Mouse (Mus musculus): ENCODE data around the gene Trim9. TPM values are rescaled to one million over a fixed set of nuclear protein-coding genes. Genes with fewer than 3 reads are reported as not detected.

Gene Trim9
- polyA plus RNA-seq, 1 experiment from 2014 or later, result 2.6 TPM

DNA sequence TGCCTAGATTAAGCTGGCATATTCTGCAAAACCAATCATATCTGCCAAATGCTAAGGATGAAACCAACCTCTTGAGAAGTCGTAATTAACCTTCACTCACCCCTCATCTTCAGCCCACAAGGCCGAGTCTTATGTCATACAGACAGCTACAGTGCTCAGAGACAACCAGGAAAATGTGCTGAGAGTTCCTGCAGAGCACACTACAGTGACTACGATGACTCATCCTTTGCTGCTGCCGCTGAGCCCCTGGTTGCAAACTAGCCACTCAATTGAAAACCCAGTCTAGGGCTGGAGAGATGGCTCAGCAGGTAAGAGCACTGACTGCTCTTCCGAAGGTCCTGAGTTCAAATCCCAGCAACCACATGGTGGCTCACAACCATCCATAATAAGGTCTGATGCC is 107.7 kb downstream of the Trim9 start:
- Histone ChIP-seq H3K36me3 (no peaks in the 10 kb centered on the region), H3K4me2 (no peak overlapping the region), H3K4me3 (replicated peaks) (no peak overlapping the region), H3K27me3 (no peaks in the 10 kb centered on the region), H3K9ac (no peak overlapping the region), H3K9me3 (replicated peaks) (no peaks in the 10 kb centered on the region), H3K4me1 (peaks cover 4% of the 10 kb centered on the region), H3K27ac (no peak overlapping the region)
- WGBS, result 81% methylated on average over 5 of the region's 5 CpGs
- ATAC-seq (replicated peaks; ENCODE audit: low FRiP score), result no peak

- Histone ChIP-seq H3K4me1 (peaks cover 5% of the 10 kb centered on the region), H3K4me3 (replicated peaks) (no peak overlapping the region), H3K27me3 (no peaks in the 10 kb centered on the region), H3K27ac (no peak overlapping the region), H3K9me3 (replicated peaks) (no peaks in the 10 kb centered on the region), H3K9ac (no peak overlapping the region), H3K36me3 (no peaks in the 10 kb centered on the region), H3K4me2 (no peak overlapping the region)
- 65% methylated on average over 8 of the region's 8 CpGs for WGBS
- no peak for ATAC-seq (replicated peaks; ENCODE audit: low FRiP score)
Measured at GRCm38 (mm10) chr12:70238604-70239003, 108.8 kb downstream of the Trim9 start.

DNA sequence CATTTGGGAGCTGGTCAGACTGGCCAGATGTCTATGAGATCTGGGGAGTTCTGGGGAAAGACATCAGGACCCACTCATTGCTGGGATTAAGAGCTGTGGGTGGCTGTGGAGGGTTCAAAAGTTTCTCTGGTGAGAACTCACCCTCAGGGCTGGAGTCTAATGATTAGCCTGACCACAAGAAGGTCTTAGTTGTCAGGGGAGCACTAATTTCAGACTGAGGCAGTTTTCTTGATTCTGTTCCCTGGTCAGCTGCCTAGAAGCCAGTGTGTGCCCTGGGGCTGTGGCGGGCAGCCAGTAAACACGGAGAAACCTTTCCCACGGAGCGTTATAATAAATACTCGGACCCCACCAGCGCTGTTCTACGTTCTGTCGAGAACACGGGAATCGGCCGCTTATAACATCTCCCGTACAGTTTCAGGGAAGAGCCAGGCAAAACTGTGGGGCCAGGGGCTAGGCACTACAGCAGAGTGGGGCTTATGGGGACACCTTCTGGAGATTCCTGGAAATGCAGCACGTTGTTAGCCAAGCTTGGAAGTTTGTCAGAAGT is 112.4 kb downstream of the Trim9 start:
- Histone ChIP-seq H3K4me1 (peaks cover 10% of the 10 kb centered on the region), H3K9me3 (replicated peaks) (no peaks in the 10 kb centered on the region), H3K4me3 (replicated peaks) (peak overlapping the region; percentile 40), H3K27me3 (no peaks in the 10 kb centered on the region), H3K36me3 (no peaks in the 10 kb centered on the region), H3K9ac (peak overlapping the region; percentile 38), H3K27ac (peak overlapping the region; percentile 19), H3K4me2 (peak overlapping the region; percentile 67)
- ATAC-seq (replicated peaks; ENCODE audit: low FRiP score), result peak; percentile 69
- 6% methylated on average over 13 of the region's 13 CpGs for WGBS

DNA sequence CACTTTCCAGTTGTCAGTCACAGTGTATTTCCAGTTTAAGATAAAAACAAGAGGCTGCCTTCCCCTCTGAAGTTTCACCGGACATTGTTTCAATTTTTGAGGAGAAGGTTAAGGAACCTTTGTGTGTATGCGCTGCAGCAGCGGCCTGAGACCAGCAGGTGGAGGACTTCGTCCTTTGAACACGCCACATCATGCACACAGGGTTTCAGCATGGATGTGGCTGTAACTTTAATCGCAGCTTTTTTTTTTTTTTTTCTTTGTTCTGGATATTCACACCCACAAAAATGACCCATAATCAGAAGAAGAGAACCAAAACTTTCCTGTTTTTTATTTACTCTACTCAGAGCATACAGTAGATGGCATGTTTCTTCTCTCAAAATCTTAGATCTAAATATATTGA is 113.0 kb downstream of the Trim9 start:
- WGBS, result 15% methylated on average over 6 of the region's 6 CpGs
- H3K9me3 ChIP-seq (replicated peaks), result no peaks in the 10 kb centered on the region
- no peaks in the 10 kb centered on the region for H3K27me3 ChIP-seq
- peak; percentile 78 for ATAC-seq (replicated peaks; ENCODE audit: low FRiP score)
- no peaks in the 10 kb centered on the region for H3K36me3 ChIP-seq
- no peak overlapping the region for H3K4me3 ChIP-seq (replicated peaks)
- H3K4me1 ChIP-seq, result peaks cover 10% of the 10 kb centered on the region
- no peak overlapping the region for H3K27ac ChIP-seq
- no peak overlapping the region for H3K4me2 ChIP-seq
- H3K9ac ChIP-seq, result no peak overlapping the region

GRCm38 (mm10) chr12:70233637-70234315 is 113.6 kb downstream of the Trim9 start:
- no peak overlapping the region for H3K4me2 ChIP-seq
- no peak overlapping the region for H3K4me3 ChIP-seq (replicated peaks)
- H3K27me3 ChIP-seq, result no peaks in the 10 kb centered on the region
- 84% methylated on average over 6 of the region's 6 CpGs for WGBS
- H3K36me3 ChIP-seq, result no peaks in the 10 kb centered on the region
- H3K4me1 ChIP-seq, result peaks cover 10% of the 10 kb centered on the region
- no peak overlapping the region for H3K9ac ChIP-seq
- ATAC-seq (replicated peaks; ENCODE audit: low FRiP score), result no peak
- no peak overlapping the region for H3K27ac ChIP-seq
- H3K9me3 ChIP-seq (replicated peaks), result no peaks in the 10 kb centered on the region

- 51% methylated on average over 5 of the region's 5 CpGs for WGBS
Measured at GRCm38 (mm10) chr12:70232020-70232544, 115.3 kb downstream of the Trim9 start.

DNA sequence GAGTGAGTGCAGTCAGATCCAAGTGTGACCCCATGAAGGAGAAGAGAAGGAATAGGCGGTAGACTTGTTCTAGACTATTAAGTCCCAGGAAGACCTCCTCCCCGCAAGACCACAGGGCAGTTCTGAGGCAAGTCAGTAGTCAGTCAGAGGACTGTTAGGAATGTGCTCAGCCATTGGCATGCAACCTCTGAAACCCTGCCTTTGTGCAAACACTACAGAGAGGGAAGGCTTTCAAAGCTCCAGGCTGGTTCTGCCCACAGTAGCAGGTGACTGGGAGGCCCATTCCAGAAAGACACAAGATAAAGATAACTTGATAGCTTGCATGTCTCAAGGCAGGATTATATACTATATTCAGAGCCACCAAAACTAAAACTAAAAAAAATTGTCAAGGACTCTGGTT is 116.1 kb downstream of the Trim9 start, which contains the start of gene Pygl:
Pygl (minus strand) TSS at position 195 of the 400 bp plus-strand sequence.
- ATAC-seq (replicated peaks; ENCODE audit: low FRiP score), result no peak
- Histone ChIP-seq H3K27ac (no peak within 1 kb of the TSS), H3K4me3 (replicated peaks) (no peak within 1 kb of the TSS), H3K4me1 (peaks cover 29% of the 10 kb centered on the region), H3K9me3 (replicated peaks) (no peaks in the 10 kb centered on the region), H3K9ac (no peak within 1 kb of the TSS), H3K27me3 (no peaks in the 10 kb centered on the region), H3K4me2 (no peak within 1 kb of the TSS), H3K36me3 (no peaks in the 10 kb centered on the region)
- WGBS, result 67% methylated on average over 2 of the region's 2 CpGs

More at GRCm38 (mm10) chr12:70232020-70232544, 115.3 kb downstream of the Trim9 start:
- no peak overlapping the region for H3K4me3 ChIP-seq (replicated peaks)
- H3K4me1 ChIP-seq, result peaks cover 21% of the 10 kb centered on the region
- no peaks in the 10 kb centered on the region for H3K36me3 ChIP-seq
- H3K9ac ChIP-seq, result no peak overlapping the region
- H3K27ac ChIP-seq, result no peak overlapping the region
- H3K27me3 ChIP-seq, result no peaks in the 10 kb centered on the region
- no peak for ATAC-seq (replicated peaks; ENCODE audit: low FRiP score)
- H3K9me3 ChIP-seq (replicated peaks), result no peaks in the 10 kb centered on the region
- H3K4me2 ChIP-seq, result no peak overlapping the region

- no peaks in the 10 kb centered on the region for H3K9me3 ChIP-seq (replicated peaks)
- H3K4me3 ChIP-seq (replicated peaks), result peak overlapping the region; percentile 60
- H3K4me2 ChIP-seq, result peak overlapping the region; percentile 95
- 71% methylated on average over 11 of the region's 11 CpGs for WGBS
- no peaks in the 10 kb centered on the region for H3K27me3 ChIP-seq
- H3K27ac ChIP-seq, result peak overlapping the region; percentile 66; the same call in 1 of the 2 replicates
- H3K9ac ChIP-seq, result 0 out of 2 replicates have a peak overlapping the region, but pooled peaks have one; percentile 55
- peaks cover 39% of the 10 kb centered on the region for H3K4me1 ChIP-seq
- ATAC-seq (replicated peaks; ENCODE audit: low FRiP score), result no peak
- no peaks in the 10 kb centered on the region for H3K36me3 ChIP-seq
Measured at GRCm38 (mm10) chr12:70228155-70228554, 119.3 kb downstream of the Trim9 start.

- WGBS, result under 1% methylated on average over 49 of the region's 52 CpGs
Measured at GRCm38 (mm10) chr12:70227121-70227932, 120.1 kb downstream of the Trim9 start.

DNA sequence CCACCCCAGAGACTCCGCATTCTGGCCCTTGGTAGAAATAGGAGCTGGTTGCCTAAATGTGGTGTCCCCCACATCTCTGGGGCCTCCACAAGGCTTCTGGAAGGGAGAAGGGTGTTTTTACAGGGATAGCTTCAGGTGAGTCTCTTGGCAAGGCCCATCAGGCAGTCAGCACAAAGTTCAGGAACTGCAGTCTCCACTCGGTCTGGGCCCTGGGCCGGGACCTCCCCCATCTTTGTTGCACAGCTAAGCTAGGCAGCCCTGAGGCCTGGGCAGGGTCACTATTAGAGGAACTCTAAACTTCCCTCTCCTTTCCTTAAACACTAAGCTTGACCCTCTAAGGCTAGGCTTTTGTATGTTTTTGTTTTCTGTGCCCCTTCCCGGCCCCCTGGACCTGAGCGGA is 120.8 kb downstream of the Trim9 start:
- Histone ChIP-seq H3K9me3 (replicated peaks) (no peaks in the 10 kb centered on the region), H3K4me2 (peak overlapping the region; percentile 95), H3K27me3 (no peaks in the 10 kb centered on the region), H3K36me3 (no peaks in the 10 kb centered on the region), H3K27ac (peak overlapping the region; percentile 66), H3K4me3 (replicated peaks) (peak overlapping the region; percentile 60), H3K4me1 (peaks cover 37% of the 10 kb centered on the region), H3K9ac (peak overlapping the region; percentile 55)
- peak; percentile 12; the same call in 1 of the 2 replicates for ATAC-seq (replicated peaks; ENCODE audit: low FRiP score)
- WGBS, result 32% methylated on average over 5 of the region's 5 CpGs

More at GRCm38 (mm10) chr12:70227121-70227932, 120.1 kb downstream of the Trim9 start:
- ATAC-seq (replicated peaks; ENCODE audit: low FRiP score), result peak; percentile 93
- Histone ChIP-seq H3K4me1 (peaks cover 43% of the 10 kb centered on the region), H3K4me3 (replicated peaks) (peak overlapping the region; percentile 60), H3K27me3 (no peaks in the 10 kb centered on the region), H3K9ac (peak overlapping the region; percentile 55), H3K36me3 (no peaks in the 10 kb centered on the region), H3K4me2 (peak overlapping the region; percentile 95), H3K27ac (peak overlapping the region; percentile 66), H3K9me3 (replicated peaks) (no peaks in the 10 kb centered on the region)

DNA sequence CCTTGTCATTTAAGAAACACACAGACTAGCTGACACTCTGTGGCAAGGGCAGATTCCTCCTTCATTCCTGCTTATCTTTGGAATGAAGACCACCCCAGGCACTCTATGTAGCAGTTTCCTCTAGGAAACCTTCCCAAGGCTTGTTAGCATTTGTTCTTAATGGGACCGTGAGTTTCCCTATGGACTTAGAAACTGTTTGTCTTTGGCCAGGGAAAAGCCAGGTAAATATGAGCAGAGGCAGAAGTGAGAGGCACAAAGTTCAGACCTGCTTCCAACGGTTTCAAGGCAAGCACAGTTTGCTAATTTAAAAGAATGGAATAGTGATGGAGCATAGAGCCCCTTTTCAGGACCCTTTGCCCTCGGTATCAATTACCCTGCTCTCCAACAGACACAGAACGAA is 124.1 kb downstream of the Trim9 start:
- Histone ChIP-seq H3K27ac (no peak overlapping the region), H3K4me2 (no peak overlapping the region), H3K9ac (no peak overlapping the region), H3K4me3 (replicated peaks) (no peak overlapping the region), H3K9me3 (replicated peaks) (no peaks in the 10 kb centered on the region), H3K27me3 (no peaks in the 10 kb centered on the region), H3K4me1 (peaks cover 41% of the 10 kb centered on the region), H3K36me3 (no peaks in the 10 kb centered on the region)
- no peak for ATAC-seq (replicated peaks; ENCODE audit: low FRiP score)
- WGBS, result 58% methylated on average over 4 of the region's 4 CpGs

GRCm38 (mm10) chr12:70221425-70221824 is 126.0 kb downstream of the Trim9 start:
- H3K9me3 ChIP-seq (replicated peaks), result no peaks in the 10 kb centered on the region
- WGBS, result 83% methylated on average over 5 of the region's 5 CpGs
- no peak overlapping the region for H3K4me3 ChIP-seq (replicated peaks)
- no peak overlapping the region for H3K27ac ChIP-seq
- no peak for ATAC-seq (replicated peaks; ENCODE audit: low FRiP score)
- H3K9ac ChIP-seq, result no peak overlapping the region
- no peak overlapping the region for H3K4me2 ChIP-seq
- peaks cover 24% of the 10 kb centered on the region for H3K4me1 ChIP-seq
- H3K27me3 ChIP-seq, result no peaks in the 10 kb centered on the region
- no peaks in the 10 kb centered on the region for H3K36me3 ChIP-seq

Measured in kidney, embryonic 15.5 days (tissue).